Mouse (Mus musculus) kidney, embryonic 16.5 days (tissue): ENCODE measurements around the gene Rbbp6. TPM values are rescaled to one million over a fixed set of nuclear protein-coding genes. Genes with fewer than 3 reads are reported as not detected.
A peak's percentile ranks its signal among the peaks of the same experiment; 100 is the strongest.

Source experiments
- ATAC-seq: fragments of 200-750 bp; cut with Nextera tagmentation; 2 replicates; pipeline ENCODE4 v1.8.0; 2017; ENCODE audit warnings: moderate TSS enrichment; ENCODE audit not compliant: low FRiP score, low TSS enrichment
- H3K27ac ChIP-seq: fragments of 300-500 bp; sonication (generic); 2 replicates; pipeline ENCODE4 v1.5.1; 2014; ENCODE audit warnings: low read length
- H3K27me3 ChIP-seq: fragments of 300-500 bp; sonication (generic); 2 replicates; pipeline ENCODE4 v1.6.1; 2014; ENCODE audit warnings: low read length, control low read depth, mixed read lengths; ENCODE audit not compliant: insufficient read depth
- H3K36me3 ChIP-seq: fragments of 300-500 bp; sonication (generic); 2 replicates; pipeline ENCODE4 v1.6.1; 2014; ENCODE audit warnings: low read length, control low read depth, mixed read lengths; ENCODE audit not compliant: insufficient read depth
- H3K4me1 ChIP-seq: fragments of 300-500 bp; sonication (generic); 2 replicates; pipeline ENCODE4 v1.6.1; 2014; ENCODE audit warnings: low read length, control low read depth, mixed read lengths; ENCODE audit not compliant: insufficient read depth
- H3K4me2 ChIP-seq: fragments of 300-500 bp; sonication (generic); replicated peaks from 2 replicates; pipeline ENCODE4 v1.6.1; 2014; ENCODE audit warnings: low read depth, low read length
- H3K4me3 ChIP-seq: fragments of 300-500 bp; sonication (generic); 2 replicates; pipeline ENCODE4 v1.5.1; 2014; ENCODE audit warnings: mild to moderate bottlenecking, low read length
- H3K9ac ChIP-seq: fragments of 300-500 bp; sonication (generic); replicated peaks from 2 replicates; pipeline ENCODE4 v1.6.1; 2014; ENCODE audit warnings: low read length
- H3K9me3 ChIP-seq: fragments of 300-500 bp; sonication (generic); 2 replicates; pipeline ENCODE4 v1.6.1; 2016; ENCODE audit warnings: low read length, control low read depth
- WGBS: fragments of 180-500 bp; shearing (Covaris S2); extraction: QIAGEN DNeasy Blood & Tissue Kit; methylation state at CpG from one replicate; pipeline ENCODE4 v1.1.7; 2014; 5-methylcytosine and 5-hydroxymethylcytosine counted together
- polyA plus RNA-seq: library from polyadenylated mRNA; unstranded; fragments of >200 nt; fragmentation: Nextera tagmentation; extraction: Ambion mirVana; gene quantifications from 2 replicates; pipeline ENCODE4 v1.2.1, GENCODE M21; 2015

Rbbp6 gene
- polyA plus RNA-seq, 1 experiment from 2014 or later: 23.5 TPM

DNA sequence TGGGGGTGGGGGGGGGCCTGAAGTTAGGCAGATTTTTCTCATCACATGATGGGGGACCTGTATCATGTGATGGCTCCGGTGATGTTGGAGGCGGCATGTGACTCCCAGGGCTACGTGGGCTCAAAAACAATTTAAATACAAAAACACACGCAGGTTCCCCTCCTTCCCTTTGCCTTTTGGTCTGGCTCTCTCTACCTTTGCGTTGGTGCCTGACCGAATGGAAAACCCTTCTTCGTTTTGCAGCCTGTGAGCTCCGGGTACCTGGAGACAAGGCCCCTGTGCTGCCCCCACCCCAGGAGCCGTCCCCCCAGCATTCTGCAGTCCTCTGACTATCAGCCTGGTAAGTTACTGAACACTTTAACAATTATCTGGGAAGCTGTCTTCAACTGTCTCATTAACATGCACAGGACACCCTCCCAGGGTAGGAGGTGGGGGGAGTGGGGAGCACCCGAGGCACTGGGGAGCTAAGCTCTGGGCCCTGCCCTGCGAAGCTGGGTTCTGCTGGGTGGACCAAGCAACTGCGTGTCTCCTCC is 65.8 kb downstream of the Rbbp6 start:
- Histone ChIP-seq H3K4me3 (peak overlapping the region; percentile 51), H3K4me2 (peak overlapping the region; percentile 80), H3K4me1 (peaks cover 16% of the 10 kb centered on the region), H3K36me3 (no peaks in the 10 kb centered on the region), H3K9ac (peak overlapping the region; percentile 62), H3K27me3 (no peaks in the 10 kb centered on the region), H3K9me3 (no peaks in the 10 kb centered on the region), H3K27ac (no peak overlapping the region)
- ATAC-seq: peak; percentile 47
- WGBS: 4% methylated on average over 12 of the region's 12 CpGs

DNA sequence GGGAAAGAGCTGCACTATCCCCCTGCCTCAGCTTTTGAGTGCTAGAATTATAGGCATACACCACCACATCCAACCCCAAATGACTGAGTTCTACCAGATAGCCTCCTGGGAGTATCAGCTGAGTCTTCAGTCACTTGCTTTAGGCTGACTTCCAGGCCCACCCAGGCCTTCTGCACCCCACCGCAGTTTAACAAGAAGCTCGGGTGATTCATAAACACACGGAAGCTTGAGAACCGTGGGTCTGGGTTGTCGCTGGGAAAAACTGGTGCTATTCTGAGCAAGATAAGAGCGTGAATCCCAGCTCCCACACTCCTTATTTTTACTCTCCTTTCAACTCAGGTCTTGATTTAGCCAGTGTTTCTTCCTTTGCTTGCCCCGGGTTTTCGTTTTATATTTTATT is 69.8 kb downstream of the Rbbp6 start:
- Histone ChIP-seq H3K4me1 (peaks cover 11% of the 10 kb centered on the region), H3K9ac (no peak overlapping the region), H3K4me2 (no peak overlapping the region), H3K27ac (no peak overlapping the region), H3K4me3 (no peak overlapping the region), H3K36me3 (no peaks in the 10 kb centered on the region), H3K27me3 (no peaks in the 10 kb centered on the region), H3K9me3 (peaks cover 3% of the 10 kb centered on the region; the same call in 1 of the 2 replicates)
- ATAC-seq: no peak
- 69% methylated on average over 8 of the region's 8 CpGs for WGBS

DNA sequence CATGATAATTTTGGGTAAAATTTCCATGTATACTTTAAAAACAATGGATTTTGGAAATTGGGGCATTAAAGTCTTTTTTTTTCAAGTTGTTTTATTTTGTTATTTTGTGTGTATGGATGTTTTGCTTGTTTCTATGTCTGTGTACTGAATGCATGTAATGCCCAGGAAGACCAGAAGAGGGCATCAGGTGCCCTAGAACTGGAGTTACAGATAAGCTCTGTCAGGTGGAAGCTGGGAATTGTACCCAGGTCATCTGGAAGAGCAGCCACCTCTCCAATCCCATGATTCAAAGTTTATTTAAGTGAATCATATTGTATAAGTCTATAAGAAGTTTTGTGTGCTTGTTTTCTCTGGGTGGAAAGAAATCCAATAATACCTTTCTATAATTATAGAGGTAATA is 73.8 kb downstream of the Rbbp6 start:
- H3K4me1 ChIP-seq: no peaks in the 10 kb centered on the region

DNA sequence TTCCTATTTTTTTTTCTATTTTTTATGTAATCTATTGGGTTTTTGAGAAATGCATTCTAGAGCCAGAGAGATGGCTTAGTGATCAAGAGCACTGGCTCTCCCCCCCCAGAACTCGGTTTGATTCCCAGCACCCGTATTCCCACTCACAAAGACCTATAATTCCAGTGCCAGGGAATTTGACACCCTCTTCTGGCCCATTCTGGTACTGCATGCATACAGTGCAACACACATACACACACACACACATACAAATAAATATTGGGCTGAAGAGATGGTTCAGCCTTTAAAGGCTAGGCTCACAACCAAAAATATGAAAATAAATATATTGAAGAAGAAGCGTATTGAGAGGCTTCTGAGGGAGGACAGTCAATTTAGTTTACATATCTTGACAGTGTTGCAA is 79.7 kb downstream of the Rbbp6 start:
- H3K4me1 ChIP-seq: no peaks in the 10 kb centered on the region
- no peak overlapping the region for H3K4me3 ChIP-seq
- H3K27me3 ChIP-seq: no peaks in the 10 kb centered on the region
- no peaks in the 10 kb centered on the region for H3K36me3 ChIP-seq
- 0 out of 2 replicates have a peak, but pooled peaks cover 4% of the 10 kb centered on the region for H3K9me3 ChIP-seq
- H3K9ac ChIP-seq: no peak overlapping the region
- H3K27ac ChIP-seq: no peak overlapping the region
- no peak overlapping the region for H3K4me2 ChIP-seq
- no peak for ATAC-seq
- 92% methylated on average over 3 of the region's 3 CpGs for WGBS

More for the DNA sequence above, 73.8 kb downstream of the Rbbp6 start:
- no peak overlapping the region for H3K27ac ChIP-seq
- no peak overlapping the region for H3K9ac ChIP-seq
- H3K27me3 ChIP-seq: no peaks in the 10 kb centered on the region
- H3K9me3 ChIP-seq: peaks cover 3% of the 10 kb centered on the region; the same call in 1 of the 2 replicates
- no peak for ATAC-seq
- H3K4me3 ChIP-seq: no peak overlapping the region
- no peaks in the 10 kb centered on the region for H3K36me3 ChIP-seq
- no peak overlapping the region for H3K4me2 ChIP-seq

DNA sequence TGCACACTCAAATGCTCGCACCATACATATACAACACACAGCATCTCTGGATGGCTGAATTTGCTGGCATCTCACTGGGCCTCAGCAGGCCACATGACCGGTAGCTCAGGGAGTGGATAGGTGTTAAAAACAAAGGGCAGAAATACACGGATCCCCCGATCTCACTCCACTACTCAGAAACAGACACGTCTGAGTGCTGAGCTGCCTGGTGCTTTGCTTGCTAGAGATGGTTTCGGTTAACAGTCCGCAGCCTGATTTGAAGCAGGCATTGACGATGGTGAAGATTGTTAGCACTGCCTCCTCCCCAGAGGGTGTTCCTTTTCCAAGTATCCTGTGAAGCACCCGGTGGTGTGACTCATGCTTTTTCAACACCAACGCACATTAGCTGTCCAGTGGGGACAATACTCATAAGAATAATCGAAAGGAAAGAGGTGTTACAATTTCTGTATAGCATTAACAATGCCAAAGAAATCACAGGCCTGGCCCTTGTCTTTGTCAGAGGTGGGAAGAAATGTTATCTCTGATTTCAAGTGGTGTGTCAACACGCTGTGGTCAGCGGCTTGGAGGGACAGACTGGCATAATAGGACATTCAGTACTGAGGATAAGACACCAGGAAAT is 81.1 kb downstream of the Rbbp6 start:
- Histone ChIP-seq H3K36me3 (no peaks in the 10 kb centered on the region), H3K9ac (no peak overlapping the region), H3K4me3 (no peak overlapping the region), H3K4me1 (no peaks in the 10 kb centered on the region), H3K27ac (no peak overlapping the region), H3K27me3 (no peaks in the 10 kb centered on the region), H3K4me2 (no peak overlapping the region), H3K9me3 (0 out of 2 replicates have a peak, but pooled peaks cover 4% of the 10 kb centered on the region)
- WGBS: 72% methylated on average over 13 of the region's 13 CpGs
- no peak for ATAC-seq

Other genes starting within 250 kb of the Rbbp6 start
- gene Tnrc6a, start 158.2 kb downstream of the Rbbp6 start, polyA plus RNA-seq: 34.9 and 47.1 TPM in 2 replicates
- gene Slc5a11, start 249.1 kb downstream of the Rbbp6 start, polyA plus RNA-seq: 5.0 and 5.8 TPM in 2 replicates